9 mouse cellular contexts compared by ENCODE assay signal in genomic region chr17:34439795-34440194, GRCm38 (mm10). TPM values are rescaled to one million over a fixed set of nuclear protein-coding genes. Genes with fewer than 3 reads are reported as not detected.
DNase-seq lines count a peak whose midpoint lies in the region; ATAC-seq and TF ChIP-seq lines count a peak whose summit lies in the region.
"Had no signal": no experiment of that assay in that cellular context is flagged by ENCODE, and none has a peak within 500 bp of the region (broad histone marks: within the 10 kb centered on the region; RNA-seq: fewer than 3 reads in every experiment).

No protein-coding gene starts in this region.

- no peaks in the 10 kb centered on the region for H3K27me3 ChIP-seq in intestine, embryonic 15.5 days (replicated peaks)
- no peaks in the 10 kb centered on the region for H3K27me3 ChIP-seq in intestine, embryonic 16.5 days (replicated peaks; ENCODE audit: control insufficient read depth, insufficient read depth, low read length)
- no peaks in the 10 kb centered on the region for H3K27me3 ChIP-seq in E14TG2a.4 (ENCODE audit: insufficient read depth, low read length)
- no peaks in the 10 kb centered on the region; the same call in 1 of the 2 replicates for H3K27me3 ChIP-seq in embryonic facial prominence, embryonic 14.5 days (replicated peaks; ENCODE audit: control insufficient read depth, insufficient read depth, low read length)

- TF ChIP-seq CTCF in E14TG2a.4 (conservative IDR thresholded peaks at IDR 0.05; ENCODE audit: low read length) = peak; percentile 76

- no peak overlapping the region for H3K4me3 ChIP-seq in intestine, embryonic 15.5 days (replicated peaks)
- no peak overlapping the region for H3K4me3 ChIP-seq in intestine, embryonic 16.5 days (ENCODE audit: low read length)
- H3K4me3 ChIP-seq in E14TG2a.4 (replicated peaks; ENCODE audit: low read length) = no peak overlapping the region
- no peak overlapping the region for H3K4me3 ChIP-seq in embryonic facial prominence, embryonic 14.5 days (ENCODE audit: low read depth, low read length)

- peak; percentile 58 for DNase-seq in 3T3-L1 (ENCODE audit: low read depth, low spot score)
- peak; percentile 41 for DNase-seq in embryonic facial prominence, embryonic 14.5 days (ENCODE audit: low spot score)
- DNase-seq in urinary bladder, postnatal 10 days (ENCODE audit: low spot score) = no peak
- DNase-seq in adrenal gland, postnatal 36 days = no peak

- WGBS in intestine, embryonic 15.5 days = 35% methylated on average over 3 of the region's 3 CpGs
- 46% methylated on average over 3 of the region's 3 CpGs for WGBS in intestine, embryonic 16.5 days
- whole genome bisulfite sequencing in embryonic facial prominence, embryonic 14.5 days = 39% methylated on average over 3 of the region's 3 CpGs

- no peaks in the 10 kb centered on the region for H3K9me3 ChIP-seq in intestine, embryonic 15.5 days
- 0 out of 2 replicates have a peak, but pooled peaks cover 3% of the 10 kb centered on the region for H3K9me3 ChIP-seq in intestine, embryonic 16.5 days (ENCODE audit: control insufficient read depth, low read length)
- H3K9me3 ChIP-seq in E14TG2a.4 (ENCODE audit: low read length) = no peaks in the 10 kb centered on the region
- H3K9me3 ChIP-seq in embryonic facial prominence, embryonic 14.5 days (ENCODE audit: control insufficient read depth, low read length) = no peaks in the 10 kb centered on the region

- H3K27ac ChIP-seq in intestine, embryonic 15.5 days = no peak overlapping the region
- no peak overlapping the region for H3K27ac ChIP-seq in intestine, embryonic 16.5 days (ENCODE audit: low read length)
- no peak overlapping the region for H3K27ac ChIP-seq in embryonic facial prominence, embryonic 14.5 days (replicated peaks; ENCODE audit: low read depth, low read length)

- 0 out of 2 replicates have a peak, but pooled peaks cover 5% of the 10 kb centered on the region for H3K4me1 ChIP-seq in intestine, embryonic 15.5 days (replicated peaks)
- peaks cover 6% of the 10 kb centered on the region; the same call in 1 of the 2 replicates for H3K4me1 ChIP-seq in intestine, embryonic 16.5 days (ENCODE audit: control insufficient read depth, insufficient read depth, low read length)
- peaks cover 25% of the 10 kb centered on the region for H3K4me1 ChIP-seq in E14TG2a.4 (replicated peaks; ENCODE audit: low read depth, low read length)
- H3K4me1 ChIP-seq in embryonic facial prominence, embryonic 14.5 days (ENCODE audit: control insufficient read depth, insufficient read depth, low read length) = no peaks in the 10 kb centered on the region

- no peak overlapping the region for H3K4me2 ChIP-seq in intestine, embryonic 15.5 days (replicated peaks)
- no peak overlapping the region for H3K4me2 ChIP-seq in intestine, embryonic 16.5 days (ENCODE audit: low read depth, low read length)
- H3K4me2 ChIP-seq in embryonic facial prominence, embryonic 14.5 days (ENCODE audit: low read depth, low read length) = no peak overlapping the region

- H3K9ac ChIP-seq in intestine, embryonic 15.5 days = no peak overlapping the region
- H3K9ac ChIP-seq in intestine, embryonic 16.5 days (ENCODE audit: low read depth, low read length) = no peak overlapping the region
- H3K9ac ChIP-seq in embryonic facial prominence, embryonic 14.5 days (ENCODE audit: low read depth, low read length) = no peak overlapping the region

- 0 out of 2 replicates have a peak, but pooled peaks have one; percentile 39 for ATAC-seq in intestine, embryonic 15.5 days
- no peak for ATAC-seq in intestine, embryonic 16.5 days
- no peak for ATAC-seq in embryonic facial prominence, embryonic 14.5 days (ENCODE audit: low read depth)
- no peak for ATAC-seq in erythroblast, adult 5-6 weeks (replicated peaks; ENCODE audit: low FRiP score, poor library complexity, severe bottlenecking)

- no peaks in the 10 kb centered on the region for H3K36me3 ChIP-seq in intestine, embryonic 15.5 days
- H3K36me3 ChIP-seq in intestine, embryonic 16.5 days (ENCODE audit: control insufficient read depth, insufficient read depth, low read length) = no peaks in the 10 kb centered on the region
- H3K36me3 ChIP-seq in E14TG2a.4 (ENCODE audit: insufficient read depth, low read length) = no peaks in the 10 kb centered on the region
- H3K36me3 ChIP-seq in embryonic facial prominence, embryonic 14.5 days (ENCODE audit: control insufficient read depth, insufficient read depth, low read length) = no peaks in the 10 kb centered on the region

RNA-seq across cellular contexts. Expression of gene Btnl4, which starts 37.3 kb away (rescaled TPM):
- 12.7 and 13.6 TPM in 2 replicates for polyA plus RNA-seq in intestine, embryonic 15.5 days (2015; fragmentation: Nextera tagmentation; extraction: Ambion mirVana)
- 18.1 and 22.3 TPM in 2 replicates for polyA plus RNA-seq in intestine, embryonic 16.5 days (2015; fragmentation: Nextera tagmentation; extraction: Ambion mirVana)
- not detected in 2 replicates for polyA plus RNA-seq in embryonic facial prominence, embryonic 14.5 days (2014; fragmentation: Nextera tagmentation; extraction: Ambion mirVana)
- not detected for total RNA-seq in adrenal gland, postnatal 36 days (2021)
- total RNA-seq in erythroblast, adult 5-6 weeks (2015; ENCODE audit: low replicate concordance) = 0.84 TPM in 1 of 2 replicates, not detected in the other
- not detected in 2 replicates for total RNA-seq in erythroblast, adult 5-6 weeks (2017; ENCODE audit: low replicate concordance)
- total RNA-seq: layer of hippocampus, adult 8-10 months had no signal

RNA-seq across cellular contexts. Expression of gene BC051142, which starts 41.2 kb away (rescaled TPM):
- 0.34 and 0.59 TPM in 2 replicates for polyA plus RNA-seq in intestine, embryonic 15.5 days (2015; fragmentation: Nextera tagmentation; extraction: Ambion mirVana)
- polyA plus RNA-seq in intestine, embryonic 16.5 days (2015; fragmentation: Nextera tagmentation; extraction: Ambion mirVana) = 0.81 and 1.2 TPM in 2 replicates
- polyA plus RNA-seq in embryonic facial prominence, embryonic 14.5 days (2014; fragmentation: Nextera tagmentation; extraction: Ambion mirVana) = 0.38 and 0.71 TPM in 2 replicates
- total RNA-seq in adrenal gland, postnatal 36 days (2021) = 1 to 10 TPM; 1.2 to 1.8 TPM
- not detected in 2 replicates for total RNA-seq in erythroblast, adult 5-6 weeks (2015; ENCODE audit: low replicate concordance)
- not detected in 2 replicates for total RNA-seq in erythroblast, adult 5-6 weeks (2017; ENCODE audit: low replicate concordance)

Comparison
In these comparisons a context has a peak if more than half of its experiments do, and no peak if none do; other contexts are left out.
1. DNase-seq: peak in 3T3-L1 (single experiment) and embryonic facial prominence, embryonic 14.5 days (single experiment); none in urinary bladder, postnatal 10 days (single experiment) and adrenal gland, postnatal 36 days (0 of 2).
2. RNA of gene Btnl4, which starts 37.3 kb away (polyA plus RNA-seq): 18.1 to 22.3 TPM in intestine, embryonic 16.5 days and 12.7 to 13.6 TPM in intestine, embryonic 15.5 days; not detected in embryonic facial prominence, embryonic 14.5 days; every median in the first group is over 10 times any median in the second.